Mouse (Mus musculus): ENCODE measurements around the gene D430042O09Rik.

The D430042O09Rik gene

GRCm38 (mm10) chr7:125707593-125708022 is at the start of gene D430042O09Rik, which contains the start of gene Gtf3c1:
Gene D430042O09Rik (plus strand): TSS chr7:125707888.
Gene Gtf3c1 (minus strand): TSS chr7:125707780.
- under 1% methylated on average over 45 of the region's 45 CpGs for WGBS

DNA sequence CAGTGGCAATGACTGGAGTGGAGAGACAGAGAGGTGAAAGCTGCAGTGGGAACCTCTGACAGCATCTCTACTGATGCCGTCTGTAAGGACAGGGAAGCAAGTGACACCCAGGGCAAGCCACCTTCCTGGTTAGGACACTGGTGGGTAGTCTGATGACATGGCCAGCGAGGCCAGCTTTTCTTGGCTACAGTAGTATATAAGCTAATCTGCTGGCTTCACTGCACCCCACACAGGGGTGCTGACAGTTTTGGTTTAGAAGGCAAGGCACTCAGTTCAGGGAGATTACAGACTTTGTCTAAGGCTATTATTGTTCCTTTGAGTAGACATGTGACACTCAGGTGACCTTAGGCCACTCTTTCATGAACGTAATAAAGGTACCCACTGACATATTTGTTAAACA is 44.0 kb upstream of the D430042O09Rik start:
- WGBS = 91% methylated on average over 3 of the region's 3 CpGs

- WGBS = 95% methylated on average over 6 of the region's 6 CpGs
These were observed 36.8 kb upstream of the D430042O09Rik start for GRCm38 (mm10) chr7:125670865-125671264.

GRCm38 (mm10) chr7:125671396-125671795 is 36.3 kb upstream of the D430042O09Rik start:
- 90% methylated on average over 8 of the region's 8 CpGs for WGBS

GRCm38 (mm10) chr7:125674916-125675315 is 32.8 kb upstream of the D430042O09Rik start:
- 74% methylated on average over 2 of the region's 2 CpGs for WGBS

DNA sequence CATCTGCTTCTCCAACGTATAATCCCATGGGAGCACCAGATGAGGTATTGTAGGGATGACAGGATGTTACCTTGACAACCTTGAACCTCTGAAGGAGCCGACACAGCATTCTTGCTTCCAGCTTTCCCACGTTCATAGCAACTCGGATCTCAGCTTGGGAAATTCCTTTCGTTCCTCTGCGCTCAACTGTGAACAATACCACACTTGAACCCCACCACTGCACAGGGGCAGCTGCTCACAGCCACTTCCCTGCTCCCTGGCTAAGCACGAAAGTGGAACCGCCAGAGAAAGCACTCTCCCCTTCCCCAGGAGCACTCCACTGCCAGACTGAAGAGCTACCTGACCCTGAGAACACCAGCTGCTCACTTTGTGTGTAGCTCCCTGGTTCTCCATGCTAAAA is 28.9 kb upstream of the D430042O09Rik start:
- WGBS = 66% methylated on average over 8 of the region's 8 CpGs

DNA sequence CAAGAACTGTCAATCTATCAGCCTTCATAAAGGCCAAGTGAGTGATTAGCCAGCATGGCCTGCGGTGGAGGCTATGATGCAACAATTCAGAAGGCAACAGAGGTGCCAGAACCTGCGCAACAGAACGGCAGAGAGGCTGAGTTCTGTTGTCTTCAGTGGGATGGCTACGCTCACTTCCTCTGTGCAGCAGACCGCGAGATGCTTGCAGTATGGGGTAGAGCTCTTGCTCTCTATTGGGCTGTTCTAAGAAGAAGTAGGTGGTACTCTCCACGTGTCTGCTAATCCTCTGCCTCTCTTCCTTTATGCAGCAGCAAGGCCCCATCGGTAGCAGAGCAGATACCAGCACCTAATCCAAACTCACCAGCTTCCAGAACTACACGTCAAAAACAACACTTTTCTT is 27.8 kb upstream of the D430042O09Rik start:
- 66% methylated on average over 9 of the region's 9 CpGs for WGBS

DNA sequence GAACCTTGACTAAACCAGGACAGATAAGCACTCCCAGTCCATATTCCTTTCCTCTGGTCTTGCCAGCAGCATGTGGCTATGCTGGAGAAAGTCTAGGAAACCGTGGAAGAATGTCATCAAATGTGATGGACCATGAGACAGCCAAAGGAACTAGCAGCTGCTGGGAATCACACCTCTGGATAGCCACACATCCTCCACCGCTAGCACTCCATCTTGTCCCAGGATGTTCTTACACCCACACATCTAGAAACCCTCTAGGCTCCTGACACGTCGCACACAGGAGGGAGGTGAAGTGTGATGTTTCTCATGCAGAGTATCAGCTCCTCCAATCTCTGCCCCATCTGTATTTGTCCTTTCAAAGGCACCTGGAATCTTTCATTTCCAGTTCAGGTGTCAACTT is 17.2 kb upstream of the D430042O09Rik start:
- 68% methylated on average over 4 of the region's 4 CpGs for WGBS

DNA sequence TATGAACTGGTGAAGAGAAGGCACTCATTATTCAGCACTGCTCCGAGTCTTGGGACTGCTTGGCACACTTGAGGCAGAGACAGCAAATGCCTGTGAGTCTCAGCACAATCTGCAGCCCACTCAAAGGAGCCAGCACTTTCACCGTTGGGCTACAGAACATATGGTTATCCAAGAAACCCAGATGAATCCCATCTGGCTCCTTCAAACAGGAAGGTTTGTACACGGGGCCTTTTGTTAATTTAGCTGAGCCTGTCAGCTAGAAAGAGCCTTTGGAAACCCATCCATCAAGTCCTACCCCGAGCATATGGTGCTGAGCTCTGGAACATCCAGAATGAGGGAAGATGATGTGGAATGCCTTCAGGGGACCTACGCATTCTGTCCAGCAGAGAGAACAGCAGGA is 13.6 kb upstream of the D430042O09Rik start:
- 31% methylated on average over 5 of the region's 5 CpGs for WGBS

DNA sequence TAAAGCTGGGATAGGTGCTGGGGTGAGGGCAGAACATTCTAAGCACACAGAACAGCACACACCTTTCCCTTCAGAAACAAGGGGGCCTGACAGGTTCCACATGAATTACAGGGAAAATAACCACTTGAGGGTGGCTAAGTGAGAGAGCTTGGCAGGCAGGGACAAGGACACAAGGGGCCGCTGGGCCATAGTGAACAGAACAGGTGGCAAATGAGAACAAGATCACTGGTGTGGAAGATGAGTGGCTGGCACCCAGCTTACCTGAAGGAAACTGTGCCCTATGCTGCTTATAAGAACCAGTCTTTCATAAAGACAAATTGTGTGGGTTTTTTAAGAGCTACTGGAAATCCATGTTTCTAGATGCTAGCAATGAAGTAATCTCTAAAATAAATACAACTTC is 4.9 kb upstream of the D430042O09Rik start:
- 84% methylated on average over 1 of the region's 1 CpGs for WGBS

DNA sequence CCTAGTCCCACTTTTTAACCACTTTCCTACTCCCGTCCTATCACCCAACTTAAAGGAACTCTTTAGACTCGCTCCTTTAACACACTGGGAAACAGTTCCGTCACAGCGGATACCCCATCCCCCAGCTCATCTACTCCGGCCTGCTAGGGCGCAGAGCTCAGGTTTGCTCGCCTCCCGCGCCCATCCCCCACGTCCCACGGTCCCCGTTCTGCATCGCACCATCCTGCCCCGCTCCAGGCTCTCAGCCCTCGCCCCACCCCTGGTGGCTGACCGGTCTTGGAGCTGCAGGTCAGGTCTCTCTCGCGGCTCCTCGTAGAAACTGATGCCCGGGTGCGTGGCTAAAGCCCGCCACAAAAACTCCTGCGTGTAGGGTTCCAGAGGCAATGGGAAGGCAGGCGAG is 502 bp upstream of the D430042O09Rik start:
- 1% methylated on average over 24 of the region's 24 CpGs for WGBS

DNA sequence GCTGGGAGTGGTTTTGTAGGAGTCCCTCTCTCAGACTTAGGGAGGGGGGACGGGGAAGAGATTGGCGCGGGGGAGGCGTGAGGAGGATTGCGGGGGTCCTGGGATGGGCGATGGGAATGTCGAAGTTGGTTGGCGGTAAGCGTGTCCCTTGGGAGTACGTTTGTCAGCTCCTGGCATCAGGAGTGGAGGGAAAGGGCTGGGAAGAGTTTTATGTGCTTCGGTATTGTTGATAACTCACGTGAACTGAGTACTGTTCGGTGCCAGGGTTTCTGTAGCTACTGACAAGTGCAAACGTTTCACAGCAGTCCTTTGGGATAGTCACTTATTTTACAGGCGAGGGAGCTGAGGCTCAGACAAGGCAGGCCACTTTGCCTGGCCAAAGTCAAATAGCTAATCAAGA is 412 bp downstream of the D430042O09Rik start:
- 1% methylated on average over 15 of the region's 15 CpGs for WGBS

DNA sequence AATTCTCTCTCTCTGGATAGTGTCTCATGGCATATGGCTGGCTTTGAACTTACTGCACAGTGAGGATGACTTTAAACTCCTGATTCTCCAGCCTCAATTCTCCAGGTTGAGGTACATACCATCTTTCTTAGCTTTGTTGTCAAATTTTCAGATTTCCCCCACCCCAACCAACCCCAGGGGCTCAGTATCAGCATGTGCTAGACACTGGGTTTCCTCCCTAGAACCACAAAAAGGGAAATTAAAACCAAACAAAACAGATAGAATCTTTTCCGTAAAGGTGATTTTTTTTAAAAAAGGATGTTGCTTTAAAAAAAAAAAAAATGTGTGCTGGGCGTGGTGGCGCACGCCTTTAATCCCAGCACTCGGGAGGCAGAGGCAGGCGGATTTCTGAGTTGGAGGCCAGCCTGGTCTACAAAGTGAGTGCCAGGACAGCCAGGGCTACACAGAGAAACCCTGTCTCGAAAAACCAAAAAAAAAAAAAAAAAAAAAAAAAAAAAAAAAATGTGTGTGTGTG is 5.9 kb downstream of the D430042O09Rik start:
- WGBS = 92% methylated on average over 7 of the region's 7 CpGs

- 82% methylated on average over 3 of the region's 3 CpGs for WGBS
These were observed 7.1 kb downstream of the D430042O09Rik start for GRCm38 (mm10) chr7:125714803-125715202.

DNA sequence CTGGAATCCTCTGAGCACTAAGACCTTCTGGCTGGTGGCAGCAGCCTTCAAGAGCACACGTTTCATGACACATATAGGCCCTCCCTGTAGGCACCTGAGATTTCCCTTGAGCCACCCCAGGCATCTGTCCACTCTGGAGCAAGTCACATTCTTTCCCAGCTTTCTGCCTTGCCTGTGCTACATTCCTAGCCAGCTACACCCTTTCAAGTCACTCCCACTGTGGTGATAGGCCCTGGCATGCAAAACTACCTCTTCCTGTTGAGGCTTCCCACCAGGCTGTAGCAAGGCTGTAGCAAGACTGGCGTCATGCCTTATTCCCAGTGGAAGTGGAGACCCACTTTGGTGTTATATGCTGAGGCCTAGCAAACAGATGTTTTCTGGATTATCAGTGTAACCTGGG is 9.0 kb downstream of the D430042O09Rik start:
- 62% methylated on average over 2 of the region's 2 CpGs for WGBS

GRCm38 (mm10) chr7:125720370-125720769 is 12.7 kb downstream of the D430042O09Rik start:
- 64% methylated on average over 5 of the region's 5 CpGs for WGBS

GRCm38 (mm10) chr7:125721033-125721432 is 13.3 kb downstream of the D430042O09Rik start:
- WGBS = 83% methylated on average over 4 of the region's 4 CpGs

DNA sequence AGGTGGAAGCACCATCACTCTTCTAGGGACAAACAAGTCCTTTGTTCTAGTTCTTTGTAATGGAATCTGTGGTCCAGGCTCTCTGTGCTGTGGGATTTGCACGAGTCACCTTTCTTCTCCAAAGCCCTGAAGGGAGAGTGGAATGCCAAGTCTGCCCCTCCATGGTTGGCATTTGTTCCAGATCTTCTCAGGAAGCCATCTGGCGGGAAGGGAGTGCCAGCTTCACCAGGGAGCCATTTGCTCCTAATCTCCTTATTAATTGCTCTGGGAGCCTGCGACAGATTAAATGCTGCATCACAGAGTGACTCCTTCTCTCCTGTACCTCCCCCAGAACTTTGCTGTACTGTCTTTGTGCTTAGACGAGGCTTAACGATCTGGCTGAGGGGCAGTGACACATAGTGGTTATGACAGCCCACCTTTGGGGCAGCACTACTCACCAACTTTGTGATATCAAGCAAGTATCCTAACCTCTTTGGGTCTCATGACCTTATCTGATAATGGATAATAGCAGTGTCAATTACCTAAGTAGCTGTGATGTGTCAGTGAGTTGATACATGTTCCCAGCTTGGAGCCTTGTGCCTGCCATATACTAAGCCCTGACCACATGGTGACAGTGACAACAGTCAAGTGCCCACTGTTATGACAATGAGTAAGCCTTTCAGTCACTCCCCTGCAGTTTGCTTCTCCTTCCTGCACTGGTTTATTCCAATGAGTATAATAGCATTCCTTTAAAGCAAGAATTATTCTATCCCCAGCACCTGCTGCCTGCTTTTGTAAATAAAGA is 15.7 kb downstream of the D430042O09Rik start:
- WGBS = 36% methylated on average over 5 of the region's 5 CpGs

DNA sequence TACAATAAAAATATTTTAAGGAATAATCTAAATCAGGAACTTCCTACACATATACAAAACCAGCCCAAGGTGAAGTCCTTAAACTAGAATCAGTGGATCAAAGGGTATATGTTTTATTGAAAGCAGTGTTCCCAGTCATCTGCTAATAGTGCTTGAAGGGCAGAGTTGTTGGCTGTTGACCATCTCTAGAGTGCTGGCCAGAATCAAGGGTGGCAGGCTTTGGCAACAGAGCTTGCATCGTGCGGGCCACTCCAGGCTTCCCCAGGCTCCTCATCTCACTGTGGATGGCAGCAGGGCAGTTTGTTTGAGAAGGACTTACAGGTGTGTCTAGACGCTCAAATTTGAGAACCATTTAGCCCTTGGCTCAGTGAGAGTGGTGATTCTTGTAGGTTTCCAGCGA is 26.1 kb downstream of the D430042O09Rik start:
- WGBS = 91% methylated on average over 4 of the region's 4 CpGs

DNA sequence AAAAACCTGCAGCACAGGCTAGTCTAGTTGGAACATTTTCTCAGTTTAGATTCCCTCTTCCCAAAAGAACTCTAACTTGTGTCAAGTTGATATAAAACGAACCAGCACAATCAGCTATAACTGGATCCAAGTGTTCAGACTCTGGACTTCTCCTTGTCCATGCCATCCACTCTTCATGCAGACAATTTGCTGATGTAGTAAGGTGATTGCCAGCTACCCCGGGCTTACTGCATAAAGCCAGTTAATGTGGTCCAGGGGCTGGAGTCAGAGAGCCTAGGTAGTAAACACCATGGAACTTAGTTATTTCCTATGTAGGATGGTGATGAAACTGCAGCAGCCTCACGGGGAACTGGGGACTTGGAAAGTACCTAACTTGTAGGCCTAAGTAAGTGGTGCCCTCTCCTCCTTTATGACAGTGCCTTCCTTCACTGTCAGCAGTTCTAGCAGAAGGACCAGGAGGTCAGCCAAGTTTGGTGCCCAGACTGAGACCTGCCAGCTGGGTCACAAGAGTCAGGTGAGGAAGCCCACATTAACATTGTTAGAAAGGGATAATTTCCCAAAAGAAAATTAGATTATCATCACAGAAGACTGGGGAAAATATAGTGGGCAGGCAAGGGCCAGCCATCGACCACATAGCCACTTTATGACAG is 28.8 kb downstream of the D430042O09Rik start:
- 95% methylated on average over 4 of the region's 4 CpGs for WGBS

GRCm38 (mm10) chr7:125740521-125740920 is 32.8 kb downstream of the D430042O09Rik start:
- 85% methylated on average over 2 of the region's 2 CpGs for WGBS

DNA sequence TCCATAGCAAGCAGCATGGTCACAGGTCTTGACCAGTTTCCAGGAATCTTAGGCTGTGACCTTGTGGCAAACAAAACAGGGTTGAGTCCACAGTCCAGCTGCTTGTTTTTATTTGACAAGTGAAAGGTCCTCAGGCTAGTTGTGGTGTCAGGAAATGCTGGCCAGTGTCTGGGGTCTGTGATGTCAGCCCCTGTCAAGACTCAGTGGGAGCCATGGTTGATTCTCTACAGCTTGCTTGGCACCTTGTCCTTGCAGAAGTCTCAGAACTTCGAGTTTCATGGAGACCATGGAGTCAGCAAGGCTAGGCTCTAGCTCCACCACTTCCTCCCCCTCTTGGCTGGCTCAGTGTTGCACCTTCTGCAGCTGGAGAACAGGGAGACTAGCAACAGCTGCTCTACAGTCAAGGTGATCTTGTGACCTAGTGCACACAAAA is 33.6 kb downstream of the D430042O09Rik start:
- WGBS = 39% methylated on average over 1 of the region's 1 CpGs

GRCm38 (mm10) chr7:125744774-125745173 is 37.1 kb downstream of the D430042O09Rik start:
- WGBS = 94% methylated on average over 1 of the region's 1 CpGs
